Mouse (Mus musculus) CH12.LX (cell line): ENCODE data around the gene Dcaf6.

Experiments
- CTCF ChIP-seq, 2 experiments: IDR thresholded peaks in 1 of 2; conservative IDR thresholded peaks in 1 of 2; 2 replicates each; pipeline ENCODE4 v1.5.1; 2011 to 2012; ENCODE audit warnings: low read depth in 2 of 2, low read length in 2 of 2, improper control_type of control experiment in 1 of 2, inconsistent platforms in 1 of 2, mild to moderate bottlenecking in 1 of 2, moderate library complexity in 1 of 2
- MAX ChIP-seq: IDR thresholded peaks from 2 replicates; pipeline ENCODE4 v1.6.1; 2011; ENCODE audit warnings: low read length, improper control_type of control experiment
- NELFE ChIP-seq: IDR thresholded peaks from 2 replicates; pipeline ENCODE4 v1.6.1; 2011; ENCODE audit warnings: low read depth, low read length, improper control_type of control experiment

DNA sequence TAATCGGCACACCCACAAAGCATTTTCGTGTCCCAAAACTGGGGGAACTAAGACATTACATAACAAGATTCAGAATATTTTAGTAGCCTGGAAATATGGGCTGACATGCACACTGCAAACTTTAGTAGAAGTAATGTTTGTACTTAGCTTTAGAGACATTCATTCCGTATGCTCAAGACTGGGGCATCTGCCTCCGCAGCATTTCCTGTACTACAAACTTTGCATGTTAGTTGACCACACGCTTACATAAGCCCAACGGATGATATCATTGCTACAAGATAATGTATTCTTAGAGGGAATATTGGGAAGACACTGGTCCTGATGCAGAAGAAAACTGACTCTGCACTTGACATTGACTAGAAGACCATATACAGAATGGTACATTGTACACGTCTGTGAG lies 155.9 kb downstream of the Dcaf6 start:
- no peak for TF ChIP-seq CTCF (conservative IDR thresholded peaks at IDR 0.05 in 1 of 2, IDR thresholded peaks at IDR 0.05 in 1 of 2; ENCODE audit: low read depth in 2 of 2, low read length in 2 of 2)
- no peak for TF ChIP-seq MAX
- TF ChIP-seq NELFE, result no peak
